Mouse (Mus musculus) brown adipose tissue, adult 24 weeks (tissue): ENCODE results near the gene Frem1. TPM values are rescaled to one million over a fixed set of nuclear protein-coding genes. Genes with fewer than 3 reads are reported as not detected.

ENCODE experiments used
- H3K27ac ChIP-seq: fragments of 200-500 bp; replicated peaks from 2 replicates; pipeline ENCODE4 v1.5.1; 2012; ENCODE audit warnings: low read depth, mild to moderate bottlenecking, low read length
- H3K4me1 ChIP-seq: fragments of 200-500 bp; 2 replicates; pipeline ENCODE4 v1.6.1; 2012; ENCODE audit warnings: low read length, mixed read lengths; ENCODE audit not compliant: control insufficient read depth, insufficient read depth, insufficient read length
- H3K4me3 ChIP-seq: fragments of 200-500 bp; 2 replicates; pipeline ENCODE4 v1.5.1; 2012; ENCODE audit warnings: low read depth, mild to moderate bottlenecking, low read length, moderate library complexity; ENCODE audit not compliant: insufficient read depth
- polyA plus RNA-seq: library from polyadenylated mRNA; stranded (reverse); fragments of >200 nt; gene quantifications from 2 replicates; pipeline ENCODE4 v1.2.4, GENCODE M21; 2012; ENCODE audit not compliant: missing spikeins, insufficient read depth, insufficient read length

Gene Frem1
- polyA plus RNA-seq: not detected in 2 replicates

GRCm38 (mm10) chr4:83051634-83052577 lies at the start of gene Frem1:
Frem1 (minus strand) TSS chr4:83052339.
- Histone ChIP-seq H3K4me1 (no peaks in the 10 kb centered on the region), H3K27ac (no peak within 1 kb of the TSS), H3K4me3 (no peak within 1 kb of the TSS)

DNA sequence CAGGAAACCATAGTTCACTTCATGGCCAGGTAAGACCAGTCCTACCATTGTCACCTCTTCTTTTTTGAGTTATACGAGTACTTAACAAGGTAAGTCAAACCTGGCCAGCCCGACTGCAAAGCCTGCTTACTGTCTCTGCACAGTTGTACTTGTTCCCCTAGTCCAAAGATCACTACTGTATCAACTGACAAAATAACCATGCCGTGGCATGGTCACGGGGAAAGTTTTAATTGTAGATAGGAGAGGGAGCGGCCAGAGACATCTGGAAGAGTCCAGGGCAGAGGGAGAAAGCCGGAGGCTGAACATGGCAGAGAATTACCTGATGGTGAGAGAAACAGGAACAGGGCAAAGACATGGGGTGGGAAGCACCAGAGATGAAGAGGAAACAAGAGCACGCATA lies 46.9 kb upstream of the Frem1 start:
- Histone ChIP-seq H3K4me1 (no peaks in the 10 kb centered on the region), H3K27ac (no peak overlapping the region), H3K4me3 (no peak overlapping the region)

DNA sequence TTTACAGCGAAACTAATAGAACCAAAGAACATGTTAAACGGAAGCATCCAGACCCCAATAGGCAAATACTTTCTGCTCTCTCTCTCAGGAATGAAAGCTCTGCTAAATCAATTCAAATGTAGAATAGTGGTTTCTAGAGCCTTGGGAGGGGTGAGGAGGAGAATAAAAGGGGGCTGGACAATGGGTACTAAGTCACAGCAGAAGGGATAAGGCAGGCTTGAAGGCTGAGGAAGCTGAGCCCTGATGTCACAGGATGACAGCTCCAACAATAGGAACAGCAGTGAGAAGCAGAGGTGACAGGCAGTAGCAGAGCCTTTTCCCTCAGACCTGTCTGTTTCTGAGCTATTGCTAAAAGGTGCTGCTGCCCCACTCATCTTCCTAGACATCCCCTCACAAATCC lies 41.8 kb upstream of the Frem1 start:
- Histone ChIP-seq H3K27ac (no peak overlapping the region), H3K4me1 (no peaks in the 10 kb centered on the region), H3K4me3 (no peak overlapping the region)

- no peaks in the 10 kb centered on the region for H3K4me1 ChIP-seq
- no peak overlapping the region for H3K27ac ChIP-seq
- no peak overlapping the region for H3K4me3 ChIP-seq
These were observed 38.7 kb upstream of the Frem1 start for GRCm38 (mm10) chr4:83090691-83091448.

- Histone ChIP-seq H3K27ac (no peak overlapping the region), H3K4me1 (no peaks in the 10 kb centered on the region), H3K4me3 (no peak overlapping the region)
These were observed 28.4 kb upstream of the Frem1 start for GRCm38 (mm10) chr4:83080364-83081174.

- Histone ChIP-seq H3K4me3 (no peak overlapping the region), H3K27ac (no peak overlapping the region)
These were observed 12.1 kb upstream of the Frem1 start for GRCm38 (mm10) chr4:83064191-83064590.

DNA sequence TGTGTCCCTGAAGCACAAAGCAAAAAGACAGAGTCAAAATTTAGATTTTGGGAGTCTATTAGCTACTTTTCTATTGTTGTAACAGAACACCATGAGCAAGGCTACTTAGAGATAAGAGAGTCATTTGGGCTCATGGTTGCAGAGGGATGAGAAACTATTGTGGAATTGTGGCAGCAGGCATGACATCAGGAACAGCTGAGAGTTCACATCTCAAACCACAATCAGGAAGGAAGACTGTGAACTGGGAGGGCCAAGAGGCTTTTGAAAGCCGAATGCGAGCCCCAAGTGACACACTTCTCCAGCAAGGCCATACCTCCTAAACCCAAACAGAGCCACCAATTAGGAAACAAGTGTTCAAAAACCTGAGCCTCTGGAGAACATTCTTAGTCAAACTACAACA lies 9.4 kb upstream of the Frem1 start:
- H3K27ac ChIP-seq: no peak overlapping the region
- no peak overlapping the region for H3K4me3 ChIP-seq

More at GRCm38 (mm10) chr4:83064191-83064590, 12.1 kb upstream of the Frem1 start:
- no peaks in the 10 kb centered on the region for H3K4me1 ChIP-seq

DNA sequence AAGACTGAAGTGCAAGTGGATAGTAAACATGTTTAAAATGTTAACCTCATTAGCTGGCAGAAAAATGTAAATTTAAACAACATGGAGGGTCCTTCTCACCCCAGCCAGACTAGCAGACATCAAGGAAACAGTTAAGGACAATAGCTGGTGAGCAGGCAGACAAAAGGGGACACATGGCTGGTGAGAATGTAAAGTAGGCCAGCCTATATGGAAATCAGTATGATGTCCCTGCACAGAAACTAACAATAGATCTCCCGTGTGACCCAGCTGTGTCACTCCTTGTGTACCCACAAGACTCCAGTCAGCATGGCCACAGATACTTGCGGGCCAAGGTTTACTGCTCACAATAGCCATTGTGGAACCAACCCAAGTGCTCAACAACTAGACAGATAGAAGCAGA lies 6.5 kb upstream of the Frem1 start:
- H3K27ac ChIP-seq: no peak overlapping the region
- no peak overlapping the region for H3K4me3 ChIP-seq
- H3K4me1 ChIP-seq: no peaks in the 10 kb centered on the region

More for the DNA sequence above, 9.4 kb upstream of the Frem1 start:
- no peaks in the 10 kb centered on the region for H3K4me1 ChIP-seq

GRCm38 (mm10) chr4:83058182-83058581 lies 6.0 kb upstream of the Frem1 start:
- Histone ChIP-seq H3K4me1 (no peaks in the 10 kb centered on the region), H3K4me3 (no peak overlapping the region), H3K27ac (no peak overlapping the region)

GRCm38 (mm10) chr4:83056496-83056895 lies 4.4 kb upstream of the Frem1 start:
- no peak overlapping the region for H3K4me3 ChIP-seq
- H3K4me1 ChIP-seq: no peaks in the 10 kb centered on the region
- H3K27ac ChIP-seq: no peak overlapping the region

DNA sequence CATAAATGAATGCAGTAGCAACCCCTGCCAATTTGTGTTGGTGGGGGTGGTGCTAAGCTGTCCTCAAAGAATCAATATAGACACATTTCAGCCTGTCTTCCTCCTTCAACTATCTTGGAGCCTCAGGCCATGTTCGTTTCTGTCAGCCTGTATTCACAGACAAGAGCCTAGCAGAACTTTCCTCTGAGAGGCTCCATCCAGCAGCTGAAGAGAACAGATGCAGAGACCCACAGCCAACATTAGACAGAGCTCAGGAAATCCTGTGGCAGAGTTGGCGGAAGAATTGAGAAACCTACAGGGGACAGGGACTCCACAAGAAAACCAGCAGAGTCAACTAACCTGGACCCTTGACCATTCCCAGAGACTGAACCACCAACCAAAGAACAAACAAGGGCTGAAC lies 3.3 kb upstream of the Frem1 start:
- Histone ChIP-seq H3K4me3 (no peak overlapping the region), H3K27ac (no peak overlapping the region)

GRCm38 (mm10) chr4:83053206-83053605 lies 1.1 kb upstream of the Frem1 start:
- Histone ChIP-seq H3K27ac (no peak overlapping the region), H3K4me3 (no peak overlapping the region), H3K4me1 (no peaks in the 10 kb centered on the region)

More for the DNA sequence above, 3.3 kb upstream of the Frem1 start:
- no peaks in the 10 kb centered on the region for H3K4me1 ChIP-seq

GRCm38 (mm10) chr4:83051176-83051575 lies 963 bp downstream of the Frem1 start:
- Histone ChIP-seq H3K4me3 (no peak overlapping the region), H3K4me1 (no peaks in the 10 kb centered on the region), H3K27ac (no peak overlapping the region)

GRCm38 (mm10) chr4:83050151-83050796 lies 1.9 kb downstream of the Frem1 start:
- Histone ChIP-seq H3K4me1 (no peaks in the 10 kb centered on the region), H3K4me3 (no peak overlapping the region), H3K27ac (no peak overlapping the region)
